Mouse (Mus musculus): ENCODE results near the gene Tbx4. TPM values are rescaled to one million over a fixed set of nuclear protein-coding genes. Genes with fewer than 3 reads are reported as not detected.
A peak's percentile ranks its signal among the peaks of the same experiment; 100 is the strongest.

Gene Tbx4
- polyA plus RNA-seq, 1 experiment from 2014 or later, result 0.30 TPM

DNA sequence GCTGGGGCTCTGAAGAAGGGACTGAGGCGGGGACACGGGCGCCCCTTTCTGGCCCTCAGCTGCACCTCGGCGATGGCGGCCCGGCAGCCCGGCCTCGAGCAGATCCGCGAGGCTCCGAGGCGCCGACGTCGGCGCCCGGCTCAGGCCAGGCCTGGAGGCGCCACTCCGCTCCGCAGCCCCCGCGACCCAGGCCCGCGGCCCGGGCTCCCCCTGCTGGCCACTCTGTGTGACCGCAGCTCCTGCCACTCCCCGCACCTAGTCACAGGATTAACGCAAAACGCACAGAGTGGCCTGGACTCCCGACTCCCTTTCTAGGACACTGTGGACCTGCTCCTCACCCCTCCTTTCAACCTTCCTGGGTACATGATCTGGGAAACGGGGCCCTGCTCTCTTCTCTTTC lies 44.2 kb upstream of the Tbx4 start:
- no peak for ATAC-seq (ENCODE audit: insufficient read depth, low FRiP score, low read depth)
- H3K4me2 ChIP-seq, result peak overlapping the region; percentile 95
- H3K9me3 ChIP-seq, result no peaks in the 10 kb centered on the region
- H3K27ac ChIP-seq, result peak overlapping the region; percentile 59
- 1% methylated on average over 30 of the region's 32 CpGs for WGBS
- peak overlapping the region; percentile 36 for H3K4me3 ChIP-seq (replicated peaks)
- H3K9ac ChIP-seq, result peak overlapping the region; percentile 32; the same call in 1 of the 2 replicates
- H3K36me3 ChIP-seq, result no peaks in the 10 kb centered on the region
- peaks cover 38% of the 10 kb centered on the region for H3K4me1 ChIP-seq
- H3K27me3 ChIP-seq (replicated peaks), result peaks cover 44% of the 10 kb centered on the region

DNA sequence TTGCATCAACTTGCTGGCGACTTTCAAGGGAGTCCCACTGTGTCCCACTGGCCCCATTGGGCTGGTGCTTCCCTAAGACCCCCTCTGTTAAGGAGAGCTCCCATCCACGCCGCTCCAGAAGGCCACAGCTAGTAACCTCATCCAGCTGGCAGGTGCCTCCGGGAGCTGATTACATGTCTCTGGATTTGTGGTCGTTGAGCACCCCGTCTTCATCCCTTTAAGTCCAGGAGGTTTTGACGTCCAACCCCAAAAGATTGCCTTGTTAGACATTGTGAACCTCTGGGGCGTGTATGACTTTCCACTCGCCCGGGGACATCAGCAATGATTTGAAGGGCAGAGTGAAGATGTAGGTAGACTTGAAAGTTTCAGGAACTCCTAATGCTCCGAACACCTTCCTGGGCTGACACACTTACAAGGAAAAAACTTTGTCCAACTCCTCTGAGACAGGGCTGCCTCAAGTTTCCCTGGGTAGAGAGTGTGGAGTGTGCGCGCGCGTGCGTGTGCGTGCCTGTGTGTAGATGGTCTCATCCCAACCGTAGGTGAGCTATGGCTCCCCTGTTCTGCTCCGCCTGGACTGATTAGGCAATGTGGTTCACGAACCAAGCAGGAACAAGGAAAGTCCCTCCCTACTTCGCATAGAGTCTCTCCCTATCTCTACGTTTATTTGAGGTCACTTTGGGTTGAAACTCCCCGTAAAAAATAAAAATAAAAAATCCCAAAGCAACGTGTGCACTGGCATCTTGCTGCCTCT lies 43.5 kb upstream of the Tbx4 start:
- peak overlapping the region; percentile 95 for H3K4me2 ChIP-seq
- H3K4me3 ChIP-seq (replicated peaks), result peak overlapping the region; percentile 56
- no peaks in the 10 kb centered on the region for H3K9me3 ChIP-seq
- peak overlapping the region; percentile 6; the same call in 1 of the 2 replicates for H3K9ac ChIP-seq
- H3K27me3 ChIP-seq (replicated peaks), result peaks cover 36% of the 10 kb centered on the region
- peaks cover 30% of the 10 kb centered on the region for H3K4me1 ChIP-seq
- ATAC-seq (ENCODE audit: insufficient read depth, low FRiP score, low read depth), result no peak
- WGBS, result 14% methylated on average over 24 of the region's 24 CpGs
- H3K36me3 ChIP-seq, result no peaks in the 10 kb centered on the region
- H3K27ac ChIP-seq, result peak overlapping the region; percentile 73; the same call in 1 of the 2 replicates

DNA sequence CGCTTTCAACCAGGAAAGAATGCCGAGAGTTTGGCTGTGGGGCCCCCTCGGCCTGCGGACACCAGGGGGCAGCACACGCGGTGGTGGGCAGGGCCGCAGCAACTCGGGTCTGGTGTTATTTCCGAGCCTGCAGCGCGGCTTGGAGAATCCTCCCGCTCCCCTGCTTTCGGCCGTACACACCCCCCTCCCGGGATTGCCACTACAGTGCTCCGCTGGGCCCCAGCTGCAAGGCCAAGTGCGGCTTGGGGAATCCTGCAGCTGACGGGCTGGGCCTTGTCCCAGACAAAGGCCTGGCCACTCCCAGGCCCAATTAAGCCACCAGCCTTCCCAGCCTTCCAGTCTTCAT lies 42.9 kb upstream of the Tbx4 start:
- no peaks in the 10 kb centered on the region for H3K36me3 ChIP-seq
- H3K4me1 ChIP-seq, result peaks cover 25% of the 10 kb centered on the region
- H3K4me2 ChIP-seq, result peak overlapping the region; percentile 95
- H3K9me3 ChIP-seq, result no peaks in the 10 kb centered on the region
- H3K4me3 ChIP-seq (replicated peaks), result peak overlapping the region; percentile 56
- under 1% methylated on average over 18 of the region's 18 CpGs for WGBS
- peak overlapping the region; percentile 6; the same call in 1 of the 2 replicates for H3K9ac ChIP-seq
- peaks cover 30% of the 10 kb centered on the region for H3K27me3 ChIP-seq (replicated peaks)
- peak overlapping the region; percentile 73 for H3K27ac ChIP-seq
- peak; percentile 28 for ATAC-seq (ENCODE audit: insufficient read depth, low FRiP score, low read depth)

DNA sequence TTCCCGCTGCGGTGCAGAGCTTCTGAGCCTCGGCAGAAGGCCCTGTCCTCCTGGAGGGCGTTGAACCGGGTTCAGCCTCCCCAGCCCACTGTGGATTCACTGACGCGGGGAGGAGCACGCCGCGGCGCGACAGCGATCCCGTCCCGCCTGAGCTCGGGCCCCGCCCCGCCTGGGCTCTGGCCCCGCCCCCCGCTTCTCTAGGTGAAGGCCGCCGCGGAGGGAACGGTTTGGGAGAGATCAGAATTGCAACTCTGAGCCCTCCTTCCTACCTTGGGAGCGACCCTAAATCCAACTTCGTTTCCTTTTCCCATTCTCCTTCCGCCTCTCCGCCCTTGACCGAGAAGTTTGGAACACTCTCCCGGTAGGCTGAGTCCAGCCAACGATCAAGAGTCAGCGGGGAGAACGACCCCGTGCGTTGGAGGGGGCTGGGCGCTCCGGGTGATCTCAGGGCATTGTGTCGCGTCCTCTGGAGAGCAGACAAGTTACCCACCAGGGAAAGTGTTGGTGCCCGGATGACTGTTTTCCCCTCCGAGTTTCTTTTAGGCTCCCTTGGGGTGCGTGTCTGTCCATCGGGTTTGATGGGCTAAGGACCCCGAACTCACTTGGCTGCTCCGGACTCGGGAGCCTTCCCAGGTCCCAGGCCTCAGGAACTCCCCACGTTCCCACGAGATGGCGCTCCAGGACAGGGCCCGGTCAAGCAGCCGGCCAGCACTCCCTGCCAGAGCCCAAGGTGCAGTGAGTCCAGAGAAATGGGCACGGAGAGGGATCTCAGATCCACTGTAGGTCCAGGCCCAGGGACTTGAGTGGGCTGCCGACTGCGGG lies 41.9 kb upstream of the Tbx4 start:
- peaks cover 26% of the 10 kb centered on the region for H3K27me3 ChIP-seq (replicated peaks)
- under 1% methylated on average over 54 of the region's 54 CpGs for WGBS
- no peaks in the 10 kb centered on the region for H3K9me3 ChIP-seq
- H3K4me2 ChIP-seq, result peak overlapping the region; percentile 95
- peak overlapping the region; percentile 37; the same call in 1 of the 2 replicates for H3K9ac ChIP-seq
- H3K4me3 ChIP-seq (replicated peaks), result peak overlapping the region; percentile 56
- ATAC-seq (ENCODE audit: insufficient read depth, low FRiP score, low read depth), result peak; percentile 65
- no peaks in the 10 kb centered on the region for H3K36me3 ChIP-seq
- peaks cover 24% of the 10 kb centered on the region for H3K4me1 ChIP-seq
- H3K27ac ChIP-seq, result peak overlapping the region; percentile 73

DNA sequence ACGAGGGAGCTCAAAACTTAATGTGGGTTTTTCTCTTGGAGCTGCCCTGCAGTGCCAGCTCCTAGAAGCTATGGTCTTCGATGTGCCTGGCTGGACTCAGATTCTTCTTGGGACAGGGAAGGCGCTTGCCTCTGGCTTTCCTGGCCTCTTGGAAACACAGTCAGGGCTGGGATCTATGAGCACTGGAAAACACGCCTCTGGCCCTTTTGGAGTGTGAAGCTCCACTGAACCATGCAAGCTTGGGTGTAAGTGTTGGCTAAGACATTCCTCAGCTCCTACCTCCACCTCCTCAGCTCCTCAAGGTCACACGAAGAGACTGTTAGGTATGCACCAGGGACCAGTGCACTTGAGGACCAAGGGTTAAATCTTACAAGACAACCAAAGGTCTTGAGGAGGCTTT lies 41.3 kb upstream of the Tbx4 start:
- peaks cover 24% of the 10 kb centered on the region for H3K4me1 ChIP-seq
- no peak overlapping the region for H3K9ac ChIP-seq
- no peaks in the 10 kb centered on the region for H3K36me3 ChIP-seq
- peak overlapping the region; percentile 73; the same call in 1 of the 2 replicates for H3K27ac ChIP-seq
- no peaks in the 10 kb centered on the region for H3K9me3 ChIP-seq
- no peak for ATAC-seq (ENCODE audit: insufficient read depth, low FRiP score, low read depth)
- peak overlapping the region; percentile 56 for H3K4me3 ChIP-seq (replicated peaks)
- H3K27me3 ChIP-seq (replicated peaks), result peaks cover 20% of the 10 kb centered on the region
- 40% methylated on average over 5 of the region's 5 CpGs for WGBS
- H3K4me2 ChIP-seq, result peak overlapping the region; percentile 95

DNA sequence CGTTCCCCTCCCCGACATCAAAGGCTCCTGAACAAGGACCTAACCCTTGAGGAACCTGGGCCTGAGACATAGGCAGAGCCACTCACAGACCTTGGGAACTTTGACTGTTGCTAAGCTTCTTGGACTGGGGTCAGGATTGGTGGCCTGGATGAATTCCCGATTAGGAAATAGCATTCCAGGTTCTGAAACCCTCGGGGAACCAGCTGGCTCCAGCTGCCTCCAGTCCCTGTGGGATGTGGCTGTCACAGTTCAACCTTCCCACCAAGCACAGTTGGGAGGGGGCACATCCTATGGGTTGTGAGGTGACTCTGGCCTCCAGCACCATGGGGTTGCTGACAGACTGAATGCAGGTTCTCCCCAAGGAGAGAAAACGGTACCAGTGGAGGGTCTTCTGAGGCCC lies 40.3 kb upstream of the Tbx4 start:
- ATAC-seq (ENCODE audit: insufficient read depth, low FRiP score, low read depth), result no peak
- peaks cover 24% of the 10 kb centered on the region for H3K4me1 ChIP-seq
- H3K27me3 ChIP-seq (replicated peaks), result peaks cover 10% of the 10 kb centered on the region
- H3K9me3 ChIP-seq, result no peaks in the 10 kb centered on the region
- no peak overlapping the region for H3K9ac ChIP-seq
- 40% methylated on average over 5 of the region's 5 CpGs for WGBS
- peak overlapping the region; percentile 3; the same call in 1 of the 2 replicates for H3K27ac ChIP-seq
- no peak overlapping the region for H3K4me3 ChIP-seq (replicated peaks)
- H3K4me2 ChIP-seq, result no peak overlapping the region
- H3K36me3 ChIP-seq, result no peaks in the 10 kb centered on the region

DNA sequence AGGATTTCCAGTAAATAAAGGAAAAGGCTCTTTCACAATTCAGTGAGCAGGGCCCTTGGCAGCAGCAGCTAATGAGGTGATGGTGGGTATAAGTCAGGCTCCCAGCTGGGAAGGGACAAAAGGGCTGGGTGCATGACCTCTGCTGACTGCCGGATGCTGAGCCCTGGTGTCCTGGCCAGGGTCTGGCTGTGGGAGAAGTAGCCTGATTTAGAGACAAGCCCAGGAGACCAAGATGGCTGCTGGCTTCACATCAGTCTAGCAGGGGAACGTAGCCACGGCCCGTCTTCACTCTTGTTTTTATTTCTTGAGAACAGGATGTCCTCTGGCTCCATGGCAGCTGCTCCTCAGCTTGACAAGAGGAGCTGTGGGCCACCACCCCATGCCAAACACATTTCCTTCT lies 39.7 kb upstream of the Tbx4 start:
- H3K4me3 ChIP-seq (replicated peaks), result no peak overlapping the region
- H3K27ac ChIP-seq, result peak overlapping the region; percentile 3; the same call in 1 of the 2 replicates
- no peak overlapping the region for H3K9ac ChIP-seq
- ATAC-seq (ENCODE audit: insufficient read depth, low FRiP score, low read depth), result no peak
- no peak overlapping the region for H3K4me2 ChIP-seq
- peaks cover 5% of the 10 kb centered on the region for H3K27me3 ChIP-seq (replicated peaks)
- 62% methylated on average over 4 of the region's 4 CpGs for WGBS
- no peaks in the 10 kb centered on the region for H3K36me3 ChIP-seq
- peaks cover 22% of the 10 kb centered on the region for H3K4me1 ChIP-seq
- no peaks in the 10 kb centered on the region for H3K9me3 ChIP-seq

DNA sequence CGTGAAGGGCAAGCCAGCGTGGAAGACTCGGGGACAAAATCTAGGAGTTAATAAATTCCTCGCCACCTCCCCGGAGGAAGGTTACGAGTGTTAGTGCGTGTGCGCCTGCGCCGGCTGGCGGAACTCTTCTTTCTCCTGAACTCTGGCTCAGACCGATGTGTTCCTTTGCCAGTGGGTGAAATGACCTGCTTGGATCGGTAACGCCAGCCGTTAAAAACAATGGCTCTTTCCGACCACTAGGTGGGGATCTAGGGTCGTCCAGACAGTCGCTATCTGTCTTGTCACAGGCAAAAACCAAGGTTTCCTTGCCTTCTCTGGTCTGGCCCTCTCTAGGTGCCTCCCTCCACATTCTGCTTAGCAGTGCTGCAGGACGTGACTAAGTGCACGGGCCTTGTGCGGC lies 37.2 kb upstream of the Tbx4 start:
- Histone ChIP-seq H3K4me1 (0 out of 2 replicates have a peak, but pooled peaks cover under 1% of the 10 kb centered on the region), H3K9ac (no peak overlapping the region)

DNA sequence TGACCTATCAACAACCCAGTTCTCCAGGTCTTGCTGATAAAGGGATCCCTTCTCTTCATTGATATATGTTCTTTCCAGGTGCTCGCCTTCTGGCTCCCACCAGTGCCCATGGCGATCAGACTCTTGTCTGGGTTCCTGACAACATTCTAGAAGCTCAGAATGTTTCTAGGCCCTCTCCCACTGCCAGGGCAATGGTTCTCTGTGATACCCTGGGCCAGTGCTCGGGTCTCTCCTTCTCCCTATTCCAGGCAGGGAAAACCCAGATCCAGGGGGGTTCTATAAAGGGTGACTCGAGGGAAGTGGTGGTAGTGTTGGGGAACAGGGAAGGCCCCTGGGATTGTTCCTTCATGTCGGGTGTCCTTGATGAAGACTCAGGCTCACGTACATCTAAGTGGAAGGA lies 36.0 kb upstream of the Tbx4 start, which contains the start of gene Gm11444:
TSS of gene Gm11444 (minus strand) at position 101 of the 400 bp plus-strand sequence.
- H3K4me1 ChIP-seq, result no peaks in the 10 kb centered on the region
- WGBS, result 83% methylated on average over 6 of the region's 6 CpGs
- H3K4me2 ChIP-seq, result peak within 1 kb of the TSS; percentile 57
- H3K9ac ChIP-seq, result no peak within 1 kb of the TSS
- H3K27me3 ChIP-seq (replicated peaks), result 0 out of 2 replicates have a peak, but pooled peaks cover 5% of the 10 kb centered on the region
- H3K4me3 ChIP-seq (replicated peaks), result no peak within 1 kb of the TSS
- H3K9me3 ChIP-seq, result no peaks in the 10 kb centered on the region
- no peak for ATAC-seq (ENCODE audit: insufficient read depth, low FRiP score, low read depth)
- H3K27ac ChIP-seq, result no peak within 1 kb of the TSS
- H3K36me3 ChIP-seq, result no peaks in the 10 kb centered on the region

More for the DNA sequence above, 37.2 kb upstream of the Tbx4 start:
- Histone ChIP-seq H3K9me3 (no peaks in the 10 kb centered on the region), H3K27ac (no peak overlapping the region), H3K27me3 (replicated peaks) (peaks cover 5% of the 10 kb centered on the region; the same call in 1 of the 2 replicates), H3K4me2 (peak overlapping the region; percentile 57), H3K4me3 (replicated peaks) (peak overlapping the region; percentile 26), H3K36me3 (no peaks in the 10 kb centered on the region)
- WGBS, result 5% methylated on average over 21 of the region's 21 CpGs
- peak; percentile 45; the same call in 1 of the 2 replicates for ATAC-seq (ENCODE audit: insufficient read depth, low FRiP score, low read depth)

DNA sequence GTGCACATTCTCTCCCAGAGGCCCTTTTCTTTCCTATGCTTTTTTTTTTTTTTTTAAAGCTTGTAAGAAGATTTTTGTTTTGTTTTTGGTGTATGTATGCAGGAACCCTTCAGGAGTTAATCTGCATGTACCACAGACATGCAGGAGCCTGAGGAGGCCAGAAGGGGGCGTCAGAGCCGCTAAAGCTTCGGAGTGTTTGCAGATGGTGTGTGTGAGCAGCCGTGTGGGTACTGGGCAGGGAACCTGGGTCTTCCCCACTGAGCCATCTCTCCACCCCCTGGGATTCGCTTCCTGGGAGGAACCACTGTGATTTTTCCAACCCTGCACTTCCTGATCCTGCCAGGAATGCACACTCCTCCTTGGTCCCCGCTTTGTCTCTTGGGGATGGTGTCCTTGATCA lies 35.5 kb upstream of the Tbx4 start:
- ATAC-seq (ENCODE audit: insufficient read depth, low FRiP score, low read depth), result no peak
- Histone ChIP-seq H3K9ac (no peak overlapping the region), H3K4me1 (no peaks in the 10 kb centered on the region), H3K4me3 (replicated peaks) (no peak overlapping the region), H3K27ac (no peak overlapping the region), H3K9me3 (no peaks in the 10 kb centered on the region), H3K36me3 (no peaks in the 10 kb centered on the region), H3K27me3 (replicated peaks) (0 out of 2 replicates have a peak, but pooled peaks cover 5% of the 10 kb centered on the region), H3K4me2 (no peak overlapping the region)
- 41% methylated on average over 6 of the region's 6 CpGs for WGBS

DNA sequence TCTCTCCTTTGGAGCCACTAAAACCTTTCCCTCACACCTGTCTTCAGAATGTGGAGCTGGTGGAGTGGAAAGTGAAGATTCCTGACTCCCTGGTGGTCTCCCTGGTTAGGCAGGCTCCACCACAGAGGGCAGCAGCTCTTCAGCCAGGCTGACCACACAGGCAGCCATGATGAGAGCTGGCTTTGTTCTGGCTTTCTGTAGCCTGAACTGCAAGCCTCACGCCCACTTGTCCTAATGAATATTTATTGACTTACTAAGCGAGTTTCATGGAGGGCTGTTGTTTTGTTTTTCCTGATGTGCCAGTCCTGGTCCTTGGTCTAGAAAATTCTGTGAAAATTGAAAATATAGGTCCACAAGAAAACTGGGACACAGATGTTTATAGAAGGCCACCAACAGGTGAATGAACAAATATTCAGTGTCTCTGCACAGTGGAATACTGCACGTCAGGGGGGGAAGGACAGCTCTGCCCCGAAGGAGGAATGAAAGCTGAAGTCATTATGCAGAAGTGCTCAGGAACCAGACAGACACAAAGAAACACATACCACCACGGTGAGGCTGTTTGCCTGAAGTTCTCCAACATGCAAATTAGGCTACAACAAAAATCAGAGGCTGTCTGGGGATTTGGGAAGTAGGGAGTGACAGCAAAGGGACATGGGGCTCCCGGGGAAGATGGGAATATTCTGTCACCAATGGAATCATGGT lies 28.1 kb upstream of the Tbx4 start:
- Histone ChIP-seq H3K27ac (no peak overlapping the region), H3K27me3 (replicated peaks) (no peaks in the 10 kb centered on the region), H3K9me3 (no peaks in the 10 kb centered on the region), H3K4me2 (no peak overlapping the region), H3K9ac (no peak overlapping the region), H3K4me3 (replicated peaks) (no peak overlapping the region), H3K4me1 (no peaks in the 10 kb centered on the region), H3K36me3 (no peaks in the 10 kb centered on the region)
- WGBS, result 43% methylated on average over 6 of the region's 6 CpGs
- ATAC-seq (ENCODE audit: insufficient read depth, low FRiP score, low read depth), result no peak
